Mouse (Mus musculus) liver, adult 10 weeks (tissue): Measurements from ENCODE around the gene Tjap1. TPM values are rescaled to one million over a fixed set of nuclear protein-coding genes. Genes with fewer than 3 reads are reported as not detected.

ENCODE experiments used
- polyA plus RNA-seq: library from polyadenylated mRNA; stranded (reverse); fragments of 350-450 nt; fragmentation: Illumina TruSeq; extraction: RNeasy Lipid Tissue Mini Kit (QIAGEN cat#74804); gene quantifications from one replicate; pipeline ENCODE4 v1.2.3, GENCODE M21; 2014; ENCODE audit warnings: low read depth, low replicate concordance

The Tjap1 gene
- polyA plus RNA-seq: 0.82 TPM

DNA sequence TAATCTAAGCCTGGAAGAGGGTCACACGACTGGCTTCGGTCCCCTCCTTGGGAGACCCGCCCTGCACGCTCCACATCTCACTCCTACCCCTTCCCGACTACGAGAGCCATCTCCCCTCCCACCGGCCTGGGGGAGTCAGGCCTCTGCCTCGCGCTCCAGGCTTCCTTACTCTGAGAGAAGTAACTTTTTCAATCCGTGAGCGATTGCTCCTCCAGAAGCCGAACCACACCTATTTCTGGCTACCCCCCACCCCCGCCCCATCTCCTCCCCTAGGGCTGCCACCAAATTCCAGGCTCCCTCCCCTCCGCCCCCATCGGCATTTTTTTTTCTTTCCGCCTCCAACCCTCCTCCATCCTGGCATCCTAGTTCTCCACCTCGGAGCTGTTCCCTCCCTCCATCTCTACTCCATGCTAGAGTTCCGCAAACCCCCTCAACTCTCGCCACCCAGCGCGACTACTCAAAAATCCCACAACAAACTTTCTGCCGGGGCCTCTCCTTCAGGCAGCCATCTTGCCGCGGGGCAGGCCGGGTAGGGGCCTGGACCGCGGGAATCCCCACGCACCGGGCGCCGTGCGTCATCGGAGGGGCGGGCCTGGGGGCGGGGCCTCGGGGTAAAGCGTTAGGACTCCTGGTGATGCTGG lies at the start of gene Tjap1:
TSS of gene Tjap1 (minus strand) at position 544 of the 641 bp plus-strand sequence.

DNA sequence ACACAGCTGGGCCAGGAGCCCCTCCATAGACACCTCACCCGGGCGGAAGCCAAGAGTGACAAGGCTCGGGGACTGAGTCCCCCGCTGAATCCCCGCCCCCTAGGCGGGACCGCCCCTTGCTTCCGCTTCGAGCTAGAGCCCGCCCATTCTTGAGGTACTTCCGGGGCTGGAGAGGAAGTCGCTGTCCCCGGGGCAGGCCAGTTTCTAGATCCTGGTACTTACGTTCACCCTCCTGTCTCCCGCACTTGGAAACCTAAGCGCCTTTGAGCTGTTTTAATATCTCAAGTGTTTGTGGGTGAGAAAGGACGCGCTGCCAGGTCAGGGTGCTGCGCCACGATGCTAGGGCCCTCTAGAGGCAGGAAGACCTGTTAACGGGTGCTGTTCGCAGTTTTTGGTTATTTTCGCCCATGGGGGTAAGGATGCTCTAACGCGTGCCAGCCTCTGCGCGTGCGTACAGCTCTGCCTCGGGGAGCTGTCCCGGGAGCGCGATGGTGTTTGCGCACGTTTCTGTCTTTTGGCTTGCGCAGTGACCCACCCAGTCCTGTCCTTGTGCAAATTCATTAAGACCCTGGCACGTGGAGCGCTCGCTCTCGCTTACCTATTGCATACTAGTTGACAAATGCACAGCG lies 45.2 kb upstream of the Tjap1 start, which contains the start of gene Abcc10:
TSS of gene Abcc10 (minus strand) at position 447 of the 629 bp plus-strand sequence.

DNA sequence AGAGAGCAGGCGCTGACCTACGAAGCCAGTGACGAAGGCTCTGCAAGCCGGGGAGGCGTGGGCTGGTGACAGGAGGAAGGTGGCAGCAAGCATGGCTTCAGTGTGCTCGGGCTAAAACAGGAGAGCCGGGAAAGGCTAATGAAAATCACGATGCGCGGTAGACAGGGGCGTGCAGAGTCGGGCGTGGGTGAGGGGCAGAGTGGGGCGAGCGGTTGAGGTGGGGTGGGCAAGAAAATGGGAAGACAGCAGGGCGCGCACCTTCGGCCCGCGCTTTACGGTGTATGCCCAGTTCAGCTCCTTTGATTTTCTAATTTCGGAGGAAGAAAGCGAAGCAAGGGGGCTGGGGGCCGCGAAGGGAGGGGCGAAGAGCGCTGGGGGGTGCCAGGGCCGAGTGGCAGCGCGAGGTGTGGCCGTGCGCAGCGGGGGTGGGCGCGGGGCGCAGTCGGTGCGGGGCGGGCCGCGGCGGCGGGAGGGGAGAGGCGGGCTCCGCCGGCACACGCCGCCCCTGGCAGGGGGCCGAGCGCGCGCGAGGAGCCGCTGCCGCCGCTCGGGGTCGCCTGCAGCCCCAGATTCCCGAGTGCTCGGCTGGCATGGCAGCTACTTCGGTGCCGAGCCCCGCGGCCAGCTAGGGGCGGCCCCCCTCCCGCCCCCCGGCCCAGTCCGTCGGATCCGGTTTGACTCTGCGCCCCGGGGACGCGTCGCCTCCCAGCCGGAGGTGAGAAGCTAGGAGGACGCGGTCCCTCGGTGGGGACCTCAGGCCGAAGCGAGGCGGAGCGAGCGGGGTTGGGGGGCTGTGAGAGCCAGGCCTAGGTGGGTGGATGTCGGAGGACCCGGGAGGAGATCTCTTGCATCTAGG lies 14.8 kb upstream of the Tjap1 start, which contains the start of gene Dlk2:
TSS of gene Dlk2 (plus strand) at position 58 of the 856 bp plus-strand sequence.

DNA sequence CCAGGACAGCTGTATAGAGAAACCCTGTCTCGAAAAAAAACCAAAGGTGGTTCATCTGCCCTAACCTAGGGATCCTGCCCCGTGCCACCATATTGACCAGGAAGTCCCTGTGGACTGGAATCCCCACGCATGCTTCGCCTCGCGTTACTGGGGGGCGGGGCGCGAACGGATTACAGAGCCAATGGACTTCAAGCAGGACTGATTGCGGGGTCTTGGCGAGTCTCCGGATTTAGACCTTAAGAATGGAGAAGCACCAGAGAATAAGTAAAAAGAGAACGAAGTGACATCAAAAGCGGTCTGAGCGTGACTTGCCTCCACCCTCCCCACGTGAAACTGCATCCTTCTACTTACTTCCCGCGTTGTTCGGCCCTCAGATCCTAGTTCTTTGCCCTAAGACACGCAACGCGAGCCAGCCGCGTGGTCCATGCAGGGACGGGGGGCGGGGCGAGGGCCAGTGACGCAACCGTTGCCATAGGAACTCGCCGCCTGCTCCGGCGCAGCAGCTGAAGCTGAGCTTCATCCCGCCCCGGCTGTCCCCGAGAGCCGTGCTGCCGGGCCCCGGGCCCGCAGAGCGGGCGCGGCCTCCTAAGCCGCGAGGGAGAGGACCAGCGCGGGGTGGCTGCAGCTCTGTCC lies 29.3 kb downstream of the Tjap1 start, which contains the start of gene Lrrc73:
TSS of gene Lrrc73 (plus strand) at position 80 of the 633 bp plus-strand sequence.

DNA sequence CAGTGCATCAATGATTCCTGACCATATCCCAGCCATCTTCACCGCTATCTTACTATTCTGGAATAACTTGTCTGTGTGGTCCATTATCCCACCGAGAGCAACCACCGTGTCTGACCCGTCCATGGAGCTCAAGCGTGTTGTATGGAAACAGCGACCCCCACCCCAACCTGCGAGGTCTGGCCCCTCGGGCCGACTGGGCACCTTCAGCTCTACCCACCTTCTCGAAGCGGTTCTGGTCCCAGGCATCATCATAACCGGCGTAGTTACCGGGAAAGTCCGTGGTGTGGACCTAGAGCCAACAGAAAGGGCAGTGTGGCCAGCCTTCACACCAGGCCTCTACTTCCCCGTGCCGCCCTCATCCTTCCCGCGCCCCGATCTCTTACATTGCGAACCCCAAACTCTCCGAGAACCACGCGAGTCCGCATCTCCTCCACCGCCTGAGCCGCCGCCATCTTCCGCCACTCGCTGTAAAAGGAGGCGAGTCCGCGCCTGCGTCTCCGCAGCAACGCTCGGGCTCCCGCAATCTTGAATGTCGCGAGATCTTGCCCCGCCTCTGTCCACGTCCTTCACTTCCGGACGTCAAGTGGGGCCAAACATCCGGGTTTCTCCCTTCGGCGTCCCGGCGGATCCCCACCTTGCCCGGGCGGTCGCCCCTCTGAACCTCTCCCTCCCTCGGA lies 35.2 kb downstream of the Tjap1 start, which contains the start of the genes Polr1c and Yipf3:
TSS of gene Polr1c (minus strand) at position 543 of the 677 bp plus-strand sequence.
TSS of gene Yipf3 (plus strand) at position 569 of the 677 bp plus-strand sequence.

Other genes with a start within 250 kb of the Tjap1 start
- 19.0 TPM for gene Mrps18a, start 172.0 kb downstream of the Tjap1 start, polyA plus RNA-seq
- not detected for gene Rsph9, start 138.8 kb downstream of the Tjap1 start, polyA plus RNA-seq
- 1.6 TPM for gene Mad2l1bp, start 129.5 kb downstream of the Tjap1 start, polyA plus RNA-seq
- gene Gtpbp2, start 122.0 kb downstream of the Tjap1 start, polyA plus RNA-seq: 8.0 TPM
- 3.5 TPM for gene Polh, start 80.4 kb downstream of the Tjap1 start, polyA plus RNA-seq
- 5.1 TPM for gene Xpo5, start 80.2 kb downstream of the Tjap1 start, polyA plus RNA-seq
- 6.4 TPM for gene Polr1c, start 35.0 kb downstream of the Tjap1 start, polyA plus RNA-seq
- gene Yipf3, start 34.9 kb downstream of the Tjap1 start, polyA plus RNA-seq: 3.2 TPM
- gene Lrrc73, start 29.5 kb downstream of the Tjap1 start, polyA plus RNA-seq: not detected
- not detected for gene Dlk2, start 14.4 kb upstream of the Tjap1 start, polyA plus RNA-seq
- 0.64 TPM for gene Abcc10, start 45.3 kb upstream of the Tjap1 start, polyA plus RNA-seq
- gene Zfp318, start 100.7 kb upstream of the Tjap1 start, polyA plus RNA-seq: 19.5 TPM
- gene Crip3, start 145.9 kb upstream of the Tjap1 start, polyA plus RNA-seq: not detected
- gene Slc22a7, start 155.4 kb upstream of the Tjap1 start, polyA plus RNA-seq: 3.3 TPM
- 0.05 TPM for gene Ttbk1, start 204.6 kb upstream of the Tjap1 start, polyA plus RNA-seq
- 3.6 TPM for gene Dnph1, start 213.7 kb upstream of the Tjap1 start, polyA plus RNA-seq